Mouse (Mus musculus) megakaryocyte, embryonic 14.5 days (primary cell): ENCODE results near the gene Arsb.

Source experiments
- FLI1 ChIP-seq: IDR thresholded peaks from 2 replicates; pipeline ENCODE4 v1.6.1; 2012; ENCODE audit warnings: low read length, inconsistent platforms, mixed read lengths
- GATA1 ChIP-seq: IDR thresholded peaks from 3 replicates; pipeline ENCODE4 v1.6.1; 2012; ENCODE audit warnings: mixed read lengths, low read length, inconsistent platforms, borderline replicate concordance

GRCm38 (mm10) chr13:93846831-93847518 is 75.5 kb downstream of the Arsb start:
- no peak for TF ChIP-seq GATA1
- no peak for TF ChIP-seq FLI1
